Mouse (Mus musculus): Measurements from ENCODE around the gene Slc16a10. TPM values are rescaled to one million over a fixed set of nuclear protein-coding genes. Genes with fewer than 3 reads are reported as not detected.

The Slc16a10 gene
- total RNA-seq (2012; rRNA removed) (10.4 TPM in 2 replicates), total RNA-seq (2014; rRNA removed) (4.5 TPM in 2 replicates), polyA plus RNA-seq (2012; ENCODE audit: insufficient read length, low read depth) (3.5 and 4.1 TPM in 2 replicates)

DNA sequence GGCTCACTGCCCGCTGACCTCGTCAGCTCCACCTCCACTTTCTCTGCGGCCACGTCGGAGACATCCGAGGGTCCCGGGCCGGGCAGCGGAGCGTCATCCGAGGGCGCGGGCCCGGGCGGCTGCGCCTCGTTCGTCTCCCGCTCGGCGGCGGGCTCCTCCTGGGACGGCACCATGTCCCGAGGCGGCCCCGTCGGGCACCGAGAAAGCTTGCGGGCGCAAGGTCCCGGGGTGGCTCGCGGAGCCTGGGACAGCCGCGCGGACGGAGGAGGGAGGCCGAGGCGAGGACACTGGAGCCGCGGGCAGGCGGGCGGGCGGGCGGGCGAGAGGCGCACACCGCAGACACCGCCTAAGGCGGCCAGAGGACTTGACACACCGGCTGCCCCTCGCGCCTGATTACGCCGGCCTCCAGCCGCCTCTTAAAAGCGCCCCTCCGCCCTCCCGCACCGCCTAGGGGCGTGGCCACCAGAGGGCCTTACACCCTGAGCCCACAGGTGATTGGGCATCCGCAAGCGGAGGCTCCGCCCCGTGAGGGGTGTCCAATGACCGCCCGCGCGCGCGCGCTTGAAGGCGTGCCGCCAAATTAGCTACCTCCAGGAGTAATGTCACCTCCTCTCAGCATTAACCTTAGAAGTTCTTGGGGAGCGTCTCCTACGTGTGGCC lies at the start of gene Slc16a10:
TSS of gene Slc16a10 (minus strand) at position 395 of the 660 bp plus-strand sequence.
- Histone ChIP-seq H3K4me3 (replicated peaks in 1 of 3; ENCODE audit: low read depth in 2 of 3, low read length in 2 of 3, poor library complexity in 1 of 3) (peak within 1 kb of the TSS; percentile 52 to 76 (median 63)), H3K36me3 (replicated peaks in 1 of 2; ENCODE audit: control insufficient read depth in 1 of 2, insufficient read depth in 1 of 2, low read length in 1 of 2) (no peaks in the 10 kb centered on the region), H3K27ac (ENCODE audit: insufficient read depth, low read depth) (0 out of 2 replicates have a peak within 1 kb of the TSS, but pooled peaks have one; percentile 13), H3K4me1 (ENCODE audit: control insufficient read depth in 1 of 2, insufficient read depth in 2 of 2) (peaks cover 3 to 25% of the 10 kb centered on the region in 2 experiments), H3K9ac (ENCODE audit: insufficient read depth, low read depth) (peak within 1 kb of the TSS; percentile 55), H3K27me3 (replicated peaks) (peaks cover 10% of the 10 kb centered on the region), H3K9me3 (replicated peaks; ENCODE audit: low read length) (no peaks in the 10 kb centered on the region), H3K4me2 (ENCODE audit: insufficient read depth, low read depth, poor library complexity, severe bottlenecking) (peak within 1 kb of the TSS; percentile 81), H3K79me2 (replicated peaks; ENCODE audit: control insufficient read depth, extremely low read depth, insufficient read depth, poor library complexity, severe bottlenecking) (no peaks in the 10 kb centered on the region; the same call in 1 of the 2 replicates)
- peak; percentile 95 for DNase-seq (ENCODE audit: extremely low read depth)
- in situ Hi-C loops (cut with MboI; ENCODE audit: low pct_ligation_motif_present, low pct_unique_long_range_greater_than_20kb, low sequenced_read_pairs) (no loop called here), dilution Hi-C loops (cut with MboI; ENCODE audit: extremely low pct_ligation_motif_present, extremely low pct_unique_long_range_greater_than_20kb, low sequenced_read_pairs) (no loop called here)
- TF ChIP-seq ELF1 (IDR thresholded peaks at IDR 0.05; ENCODE audit: low read depth, low read length) (no peak), ZMIZ1 (IDR thresholded peaks at IDR 0.05; ENCODE audit: low read depth, low read length) (peak; percentile 91), MAX (IDR thresholded peaks at IDR 0.05; ENCODE audit: low read length) (peak; percentile 28; the same call in 1 of the 2 replicates), MEF2A (IDR thresholded peaks at IDR 0.05; ENCODE audit: borderline replicate concordance, low read depth, low read length) (peak; percentile 49; the same call in 1 of the 2 replicates), CHD2 (IDR thresholded peaks at IDR 0.05; ENCODE audit: low read length) (no peak), SMC3 (IDR thresholded peaks at IDR 0.05; ENCODE audit: low read depth, low read length) (no peak), MYC (IDR thresholded peaks at IDR 0.05; ENCODE audit: low read depth, low read length) (0 out of 2 replicates have a peak, but pooled peaks have one; percentile 19), ETS1 (conservative IDR thresholded peaks at IDR 0.05; ENCODE audit: low read depth, low read length) (no peak), RAD21 (IDR thresholded peaks at IDR 0.05; ENCODE audit: low read depth, low read length) (no peak), TBP (conservative IDR thresholded peaks at IDR 0.05; ENCODE audit: low read depth, low read length) (peak; percentile 88), UBTF (IDR thresholded peaks at IDR 0.05; ENCODE audit: low read depth, low read length) (no peak), HCFC1 (IDR thresholded peaks at IDR 0.05; ENCODE audit: low read depth, low read length) (peak; percentile 21; the same call in 1 of the 2 replicates), BHLHE40 (IDR thresholded peaks at IDR 0.05; ENCODE audit: low read depth, low read length) (no peak), MXI1 (IDR thresholded peaks at IDR 0.05; ENCODE audit: low read depth, low read length) (peak; percentile 18; the same call in 1 of the 2 replicates), NRF1 (IDR thresholded peaks at IDR 0.05; ENCODE audit: low read depth, low read length) (peak; percentile 73), E2F4 (IDR thresholded peaks at IDR 0.05; ENCODE audit: insufficient replicate concordance, low read depth, low read length) (peak; percentile 81; the same call in 1 of the 2 replicates), JUN (IDR thresholded peaks at IDR 0.05; ENCODE audit: insufficient read depth, low read depth, low read length) (no peak), MAZ (IDR thresholded peaks at IDR 0.05; ENCODE audit: low read depth, low read length) (no peak), EP300 (IDR thresholded peaks at IDR 0.05; ENCODE audit: low read length) (no peak), POLR2A (IDR thresholded peaks at IDR 0.05; ENCODE audit: low read depth, low read length) (peak; percentile 94), CHD1 (IDR thresholded peaks at IDR 0.05; ENCODE audit: low read depth, low read length) (no peak), KAT2A (IDR thresholded peaks at IDR 0.05; ENCODE audit: insufficient replicate concordance, low read length) (no peak), USF2 (conservative IDR thresholded peaks at IDR 0.05; ENCODE audit: low read depth, low read length) (no peak), MAFK (IDR thresholded peaks at IDR 0.05; ENCODE audit: insufficient replicate concordance, low read length) (no peak), NELFE (IDR thresholded peaks at IDR 0.05; ENCODE audit: low read depth, low read length) (peak; percentile 81), PAX5 (IDR thresholded peaks at IDR 0.05; ENCODE audit: low read length) (no peak), TCF12 (IDR thresholded peaks at IDR 0.05; ENCODE audit: low read depth, low read length) (peak; percentile 69), POLR2AphosphoS2 (IDR thresholded peaks at IDR 0.05; ENCODE audit: low read depth, low read length) (no peak), ZC3H11A (IDR thresholded peaks at IDR 0.05; ENCODE audit: low read depth, low read length) (no peak), ZNF384 (IDR thresholded peaks at IDR 0.05; ENCODE audit: low read depth, low read length) (no peak), RCOR1 (conservative IDR thresholded peaks at IDR 0.05; ENCODE audit: low read depth, low read length) (no peak), IRF4 (IDR thresholded peaks at IDR 0.05; ENCODE audit: low read depth, low read length) (no peak), SIN3A (IDR thresholded peaks at IDR 0.05; ENCODE audit: low read length) (no peak; the same call in 1 of the 2 replicates), GABPA (IDR thresholded peaks at IDR 0.05; ENCODE audit: insufficient replicate concordance, low read depth, low read length) (no peak), USF1 (IDR thresholded peaks at IDR 0.05; ENCODE audit: low read depth, low read length) (no peak), ZKSCAN1 (IDR thresholded peaks at IDR 0.05; ENCODE audit: borderline replicate concordance, low read depth, low read length) (no peak), CTCF (conservative IDR thresholded peaks at IDR 0.05 in 1 of 2, IDR thresholded peaks at IDR 0.05 in 1 of 2; ENCODE audit: low read depth in 2 of 2, low read length in 2 of 2) (no peak), JUND (conservative IDR thresholded peaks at IDR 0.05; ENCODE audit: low read depth, low read length) (no peak)

Measured in CH12.LX (cell line).